Mouse (Mus musculus) embryonic fibroblast, embryonic 13.5 days (primary cell): ENCODE measurements around the gene Hspb9. TPM values are rescaled to one million over a fixed set of nuclear protein-coding genes. Genes with fewer than 3 reads are reported as not detected.

ENCODE experiments used
- H3K27ac ChIP-seq: 2 replicates; pipeline ENCODE4 v1.5.1; 2012; ENCODE audit warnings: low read length, control low read depth, inconsistent platforms; ENCODE audit not compliant: insufficient read depth
- H3K4me1 ChIP-seq: 2 replicates; pipeline ENCODE4 v1.6.1; 2011; ENCODE audit warnings: low read length; ENCODE audit not compliant: control insufficient read depth, insufficient read depth
- H3K4me3 ChIP-seq: 2 replicates; pipeline ENCODE4 v1.5.1; 2011; ENCODE audit warnings: mild to moderate bottlenecking, control low read depth, low read length; ENCODE audit not compliant: insufficient read depth
- CTCF ChIP-seq: IDR thresholded peaks from 2 replicates; pipeline ENCODE4 v1.5.1; 2011; ENCODE audit warnings: mild to moderate bottlenecking, control low read depth, low read length, moderate library complexity, borderline replicate concordance; ENCODE audit not compliant: insufficient read depth
- POLR2A ChIP-seq: IDR thresholded peaks from 2 replicates; pipeline ENCODE4 v1.6.1; 2011; ENCODE audit warnings: low read depth, mild to moderate bottlenecking, control low read depth, low read length, moderate library complexity
- polyA plus RNA-seq: library from polyadenylated mRNA; stranded (reverse); fragments of >200 nt; gene quantifications from 2 replicates; pipeline ENCODE4 v1.2.4, GENCODE M21; 2011; ENCODE audit warnings: low read depth; ENCODE audit not compliant: missing spikeins, insufficient read length

Hspb9 gene
- polyA plus RNA-seq, 1 experiment, result not detected

GRCm38 (mm10) chr11:100757566-100757965 lies 43.9 kb downstream of the Hspb9 start:
- H3K27ac ChIP-seq, result no peak overlapping the region
- TF ChIP-seq POLR2A (no peak), CTCF (no peak)
- no peaks in the 10 kb centered on the region for H3K4me1 ChIP-seq
- no peak overlapping the region for H3K4me3 ChIP-seq

- TF ChIP-seq CTCF (no peak), POLR2A (no peak)
- no peaks in the 10 kb centered on the region for H3K4me1 ChIP-seq
- H3K4me3 ChIP-seq, result no peak overlapping the region
- H3K27ac ChIP-seq, result no peak overlapping the region
These were observed 45.3 kb downstream of the Hspb9 start for GRCm38 (mm10) chr11:100758707-100759610.

GRCm38 (mm10) chr11:100759611-100760233 lies 46.1 kb downstream of the Hspb9 start, which contains the start of gene Kcnh4:
Kcnh4 (minus strand) TSS chr11:100759942.
- TF ChIP-seq CTCF (no peak), POLR2A (no peak)
- Histone ChIP-seq H3K4me1 (no peaks in the 10 kb centered on the region), H3K27ac (no peak within 1 kb of the TSS), H3K4me3 (no peak within 1 kb of the TSS)

- Histone ChIP-seq H3K4me1 (no peaks in the 10 kb centered on the region), H3K27ac (no peak overlapping the region), H3K4me3 (peak overlapping the region; percentile 61)
- TF ChIP-seq CTCF (peak; percentile 91), POLR2A (0 out of 2 replicates have a peak, but pooled peaks have one; percentile 24)
These were observed 47.9 kb downstream of the Hspb9 start for GRCm38 (mm10) chr11:100761547-100762045.

GRCm38 (mm10) chr11:100762831-100763230 lies 49.2 kb downstream of the Hspb9 start, which contains the start of gene Hcrt:
Hcrt (minus strand) TSS chr11:100762931.
- Histone ChIP-seq H3K4me3 (peak within 1 kb of the TSS; percentile 19; the same call in 1 of the 2 replicates), H3K27ac (no peak within 1 kb of the TSS), H3K4me1 (no peaks in the 10 kb centered on the region)
- no peak for TF ChIP-seq POLR2A
- TF ChIP-seq CTCF, result no peak

Other genes with a start within 250 kb of the Hspb9 start
- gene Klhl11, start 241.1 kb upstream of the Hspb9 start, polyA plus RNA-seq, result 20.9 and 21.4 TPM in 2 replicates
- gene Acly, start 185.8 kb upstream of the Hspb9 start, polyA plus RNA-seq, result 111 and 143 TPM in 2 replicates
- gene Ttc25, start 168.2 kb upstream of the Hspb9 start, polyA plus RNA-seq, result 0.20 TPM in 1 of 2 replicates, not detected in the other
- gene Cnp, start 138.9 kb upstream of the Hspb9 start, polyA plus RNA-seq, result 10.1 and 10.6 TPM in 2 replicates
- 29.2 and 29.9 TPM in 2 replicates for gene Nkiras2, start 94.6 kb upstream of the Hspb9 start, polyA plus RNA-seq
- 214 and 225 TPM in 2 replicates for gene Dnajc7, start 93.7 kb upstream of the Hspb9 start, polyA plus RNA-seq
- gene Zfp385c, start 21.4 kb upstream of the Hspb9 start, polyA plus RNA-seq, result 1.1 TPM in 1 of 2 replicates, not detected in the other
- gene Dhx58, start 9.6 kb upstream of the Hspb9 start, polyA plus RNA-seq, result 3.5 and 7.8 TPM in 2 replicates
- gene Kat2a, start 1.4 kb upstream of the Hspb9 start, polyA plus RNA-seq, result 31.1 and 34.1 TPM in 2 replicates
- gene Rab5c, start 24.4 kb downstream of the Hspb9 start, polyA plus RNA-seq, result 163 and 168 TPM in 2 replicates
- gene Kcnh4, start 46.1 kb downstream of the Hspb9 start, polyA plus RNA-seq, result not detected in 2 replicates
- not detected in 2 replicates for gene Hcrt, start 49.1 kb downstream of the Hspb9 start, polyA plus RNA-seq
- 8.6 and 12.8 TPM in 2 replicates for gene Ghdc, start 57.1 kb downstream of the Hspb9 start, polyA plus RNA-seq
- 13.3 and 13.7 TPM in 2 replicates for gene Stat5b, start 136.9 kb downstream of the Hspb9 start, polyA plus RNA-seq
- gene Stat5a, start 145.5 kb downstream of the Hspb9 start, polyA plus RNA-seq, result 11.5 and 12.4 TPM in 2 replicates
- gene Stat3, start 225.7 kb downstream of the Hspb9 start, polyA plus RNA-seq, result 122 and 158 TPM in 2 replicates